Mouse (Mus musculus): Measurements from ENCODE around the gene Fmod. TPM values are rescaled to one million over a fixed set of nuclear protein-coding genes. Genes with fewer than 3 reads are reported as not detected.
A peak's percentile ranks its signal among the peaks of the same experiment; 100 is the strongest.

The Fmod gene
- total RNA-seq, 2 experiments from 2014 or later: 53.6 to 322 TPM

- intact Hi-C loops (cut with DNase I): loop anchor here (1.0 to 10.0 kb wide), 3 partner anchors 19 to 945 kb away; partner anchors contain the start of gene Ppp1r15b
- H3K4me3 ChIP-seq: peak overlapping the region; percentile 85
Measured at GRCm38 (mm10) chr1:134079477-134080163, 42.6 kb downstream of the Fmod start.

GRCm38 (mm10) chr1:134080406-134080805 is 43.4 kb downstream of the Fmod start:
- DNase-seq: no peak
- no peak overlapping the region for H3K4me3 ChIP-seq
- H3K27ac ChIP-seq: peak overlapping the region; percentile 93
- TF ChIP-seq CTCF (IDR thresholded peaks at IDR 0.05): no peak
- intact Hi-C loops (cut with DNase I): loop anchor here (10.0 kb wide), 1 partner anchor 946 kb away; the partner anchor contains the start of gene Ppp1r15b

More at GRCm38 (mm10) chr1:134079477-134080163, 42.6 kb downstream of the Fmod start:
- H3K27ac ChIP-seq: peak overlapping the region; percentile 96
- TF ChIP-seq CTCF (IDR thresholded peaks at IDR 0.05): no peak
- DNase-seq: peak; percentile 69

GRCm38 (mm10) chr1:134080881-134081450 is 43.9 kb downstream of the Fmod start:
- TF ChIP-seq CTCF (IDR thresholded peaks at IDR 0.05): no peak
- Histone ChIP-seq H3K27ac (peak overlapping the region; percentile 93), H3K4me3 (no peak overlapping the region)
- intact Hi-C loops (cut with DNase I): loop anchor here (10.0 kb wide), 1 partner anchor 946 kb away; the partner anchor contains the start of gene Ppp1r15b
- no peak for DNase-seq

DNA sequence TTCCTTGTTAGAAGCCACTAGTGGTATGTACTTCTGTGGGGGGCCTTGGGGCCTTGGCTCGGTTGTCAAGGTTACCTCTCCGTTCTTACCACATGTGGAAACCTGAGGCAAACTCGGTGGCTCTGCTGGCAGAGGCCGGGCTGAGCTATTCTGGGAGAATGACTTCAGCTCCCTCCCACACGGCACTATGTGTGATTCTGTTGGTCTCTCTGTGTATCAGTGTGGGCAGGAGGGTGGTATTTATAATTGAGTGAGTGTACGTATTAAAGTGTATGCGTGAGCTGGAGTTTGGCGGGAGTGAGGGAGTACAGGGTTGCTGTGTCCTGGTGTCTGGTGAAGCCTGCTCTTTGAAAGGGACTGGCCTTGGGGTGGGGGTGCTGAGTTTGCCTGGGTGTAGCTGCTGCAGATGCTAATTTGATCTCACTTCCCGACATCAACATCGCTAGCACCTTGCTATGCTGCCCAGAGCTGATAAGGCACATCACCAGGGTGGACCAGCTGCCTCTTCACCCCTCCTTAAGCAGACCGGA is 46.0 kb downstream of the Fmod start:
- TF ChIP-seq CTCF (IDR thresholded peaks at IDR 0.05): no peak
- peak; percentile 87 for DNase-seq
- H3K27ac ChIP-seq: peak overlapping the region; percentile 93
- no peak overlapping the region; the same call in 1 of the 2 replicates for H3K4me3 ChIP-seq
- intact Hi-C loops (cut with DNase I): loop anchor here (10.0 kb wide), 1 partner anchor 948 kb away; the partner anchor contains the start of gene Ppp1r15b

DNA sequence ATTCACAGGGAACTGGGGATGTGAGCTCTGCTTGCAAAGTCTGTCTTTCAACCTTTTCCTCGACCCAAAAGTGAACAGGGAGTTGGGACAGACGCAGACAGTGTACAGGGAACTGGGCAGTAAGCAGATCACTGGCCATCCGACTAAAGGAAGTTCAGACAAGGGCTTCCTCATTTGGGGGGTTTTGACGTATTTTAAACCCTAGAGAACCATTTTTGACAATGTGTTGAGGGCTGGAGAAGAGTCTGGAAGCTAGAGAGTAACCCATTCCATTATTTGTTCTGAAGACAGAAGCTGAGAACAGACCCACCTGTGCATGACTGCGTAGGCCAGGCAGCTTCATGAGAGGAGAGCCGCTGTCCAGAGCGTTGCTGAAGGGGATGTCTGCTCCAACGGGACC is 46.6 kb downstream of the Fmod start:
- Histone ChIP-seq H3K4me3 (no peak overlapping the region), H3K27ac (peak overlapping the region; percentile 93)
- DNase-seq: no peak
- no peak for TF ChIP-seq CTCF (IDR thresholded peaks at IDR 0.05)
- intact Hi-C loops (cut with DNase I): loop anchor here (10.0 kb wide), 1 partner anchor 949 kb away; the partner anchor contains the start of gene Ppp1r15b

DNA sequence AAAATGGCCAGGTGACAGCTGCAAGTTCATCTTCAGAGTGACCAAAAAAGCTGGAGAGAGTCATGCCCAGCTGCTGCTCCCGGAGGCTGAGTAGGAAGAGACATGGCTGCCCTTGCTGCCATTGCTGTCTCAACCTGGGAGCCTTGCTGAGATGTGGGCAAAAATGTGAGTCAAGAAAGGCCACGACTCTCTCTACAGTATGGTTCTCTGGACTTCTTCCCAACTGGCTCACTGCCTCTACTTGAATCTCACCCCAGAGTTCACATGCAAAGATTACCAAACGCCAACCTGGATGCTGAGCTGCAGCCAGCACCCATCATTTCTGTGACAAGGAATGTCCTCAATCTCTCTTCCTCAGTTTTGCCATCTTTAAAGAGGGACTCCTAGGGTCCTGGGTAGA is 47.1 kb downstream of the Fmod start:
- H3K4me3 ChIP-seq: no peak overlapping the region
- no peak for DNase-seq
- peak overlapping the region; percentile 93 for H3K27ac ChIP-seq
- intact Hi-C loops (cut with DNase I): loop anchor here (10.0 kb wide), 1 partner anchor 949 kb away; the partner anchor contains the start of gene Ppp1r15b
- TF ChIP-seq CTCF (IDR thresholded peaks at IDR 0.05): no peak

GRCm38 (mm10) chr1:134086017-134086416 is 49.0 kb downstream of the Fmod start:
- intact Hi-C loops (cut with DNase I): loop anchor here (10.0 kb wide), 1 partner anchor 951 kb away; the partner anchor contains the start of gene Ppp1r15b
- peak overlapping the region; percentile 93 for H3K27ac ChIP-seq

DNA sequence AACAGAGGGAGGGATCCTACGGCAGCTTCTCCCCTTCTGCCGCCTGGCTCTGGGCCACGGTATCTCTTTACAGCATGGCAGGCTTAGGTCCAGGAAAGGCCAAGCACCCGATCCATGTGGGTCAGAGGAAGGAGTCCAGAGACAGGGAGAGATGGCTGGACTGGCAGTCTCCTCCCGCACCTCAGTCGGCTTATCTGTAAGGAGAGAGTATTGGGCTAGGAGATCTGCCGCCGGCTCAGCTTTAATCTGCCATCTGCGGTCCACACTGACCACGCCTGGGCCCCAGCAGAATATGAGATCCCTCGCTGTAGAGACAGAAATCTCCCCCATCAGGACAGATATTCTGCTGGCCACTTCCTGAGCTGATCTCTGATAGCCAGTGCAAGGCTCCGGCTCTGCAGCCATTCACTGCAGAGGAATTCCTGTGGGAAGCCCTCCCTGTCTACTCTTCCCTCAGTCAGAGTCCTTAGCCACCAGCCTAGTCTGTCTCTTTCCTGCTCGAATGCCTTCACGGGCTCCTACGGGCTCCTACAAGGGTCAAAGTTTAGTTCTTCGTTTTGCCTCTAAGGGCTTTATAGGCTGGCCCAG is 49.9 kb downstream of the Fmod start:
- TF ChIP-seq CTCF (IDR thresholded peaks at IDR 0.05): no peak
- Histone ChIP-seq H3K4me3 (peak overlapping the region; percentile 61), H3K27ac (peak overlapping the region; percentile 93)
- intact Hi-C loops (cut with DNase I): loop anchor here (10.0 kb wide), 1 partner anchor 952 kb away; the partner anchor contains the start of gene Ppp1r15b
- peak; percentile 90 for DNase-seq

More at GRCm38 (mm10) chr1:134086017-134086416, 49.0 kb downstream of the Fmod start:
- H3K4me3 ChIP-seq: peak overlapping the region; percentile 61; the same call in 1 of the 2 replicates
- no peak for DNase-seq
- no peak for TF ChIP-seq CTCF (IDR thresholded peaks at IDR 0.05)

GRCm38 (mm10) chr1:134089074-134089473 is 52.0 kb downstream of the Fmod start:
- Histone ChIP-seq H3K27ac (no peak overlapping the region), H3K4me3 (no peak overlapping the region)
- intact Hi-C loops (cut with DNase I): loop anchor here (10.0 kb wide), 1 partner anchor 954 kb away; the partner anchor contains the start of gene Ppp1r15b
- no peak for DNase-seq
- no peak for TF ChIP-seq CTCF (IDR thresholded peaks at IDR 0.05)

DNA sequence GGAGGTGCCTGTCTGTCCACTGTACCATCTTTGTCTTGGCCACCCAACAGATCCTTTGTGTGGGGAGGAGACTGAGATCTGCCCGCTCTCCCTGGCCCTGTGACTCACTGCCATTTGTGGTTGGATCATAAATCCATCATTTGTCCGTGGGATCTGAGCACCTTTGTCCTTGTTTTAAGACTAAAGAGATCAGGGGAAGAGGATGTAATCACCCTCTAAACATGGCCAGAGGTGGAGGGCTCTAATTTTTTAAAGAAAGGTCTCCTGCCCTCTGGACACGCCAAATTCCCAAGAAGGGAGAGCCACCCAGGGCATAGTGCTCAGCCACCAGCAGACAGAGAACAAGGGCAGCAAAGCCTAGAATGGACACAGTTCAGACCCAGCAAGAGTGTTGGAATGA is 54.8 kb downstream of the Fmod start:
- no peak for DNase-seq
- no peak overlapping the region; the same call in 1 of the 2 replicates for H3K4me3 ChIP-seq
- intact Hi-C loops (cut with DNase I): no loop called here
- H3K27ac ChIP-seq: peak overlapping the region; percentile 100
- TF ChIP-seq CTCF (IDR thresholded peaks at IDR 0.05): no peak

DNA sequence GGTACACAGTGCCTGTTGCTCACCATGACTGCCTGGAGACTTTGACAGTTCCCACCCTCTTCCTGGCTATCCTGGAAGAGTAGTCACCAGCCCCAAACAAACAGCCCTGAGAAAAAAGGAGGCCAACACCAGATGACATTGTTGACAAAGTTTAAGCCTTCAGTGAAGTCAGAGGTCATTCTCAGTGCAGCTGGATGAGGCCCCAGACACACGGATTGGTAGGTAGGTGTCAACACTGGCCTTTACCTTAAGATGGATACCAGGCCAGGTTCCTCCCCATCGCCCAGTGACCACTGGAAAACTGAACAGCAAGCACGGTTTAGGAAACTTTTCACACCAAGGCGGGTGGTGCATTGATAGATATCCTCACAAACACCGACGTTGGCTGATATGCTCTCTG is 55.3 kb downstream of the Fmod start:
- Histone ChIP-seq H3K27ac (peak overlapping the region; percentile 100), H3K4me3 (peak overlapping the region; percentile 76)
- no peak for TF ChIP-seq CTCF (IDR thresholded peaks at IDR 0.05)
- intact Hi-C loops (cut with DNase I): no loop called here
- no peak for DNase-seq

Data from gastrocnemius, adult 2 months (tissue).